Mouse (Mus musculus): ENCODE data around the gene Cd300ld4.
A peak's percentile ranks its signal among the peaks of the same experiment; 100 is the strongest.

GRCm38 (mm10) chr11:115066768-115067167, 40.0 kb upstream of the Cd300ld4 start:
- TF ChIP-seq CTCF (IDR thresholded peaks at IDR 0.05; ENCODE audit: borderline replicate concordance, extremely low read depth, insufficient read depth, insufficient read length): peak; percentile 9; the same call in 1 of the 2 replicates
- no peak for TF ChIP-seq POLR2A (IDR thresholded peaks at IDR 0.05; ENCODE audit: borderline replicate concordance, extremely low read depth, insufficient read depth, insufficient read length, poor library complexity, severe bottlenecking)

All from brain, embryonic 14.5 days (tissue).